Mouse (Mus musculus): ENCODE data around the gene Xylt1. TPM values are rescaled to one million over a fixed set of nuclear protein-coding genes. Genes with fewer than 3 reads are reported as not detected.

The Xylt1 gene
- polyA plus RNA-seq, 1 experiment = 16.4 TPM

GRCm38 (mm10) chr7:117612788-117613473 is 232.2 kb downstream of the Xylt1 start:
- peak overlapping the region; percentile 48; the same call in 1 of the 2 replicates for H3K27ac ChIP-seq (ENCODE audit: control insufficient read depth, insufficient read depth, low read depth, low read length, poor library complexity)
- H3K4me3 ChIP-seq (replicated peaks; ENCODE audit: control insufficient read depth, low read depth, low read length) = no peak overlapping the region
- peaks cover 1% of the 10 kb centered on the region; the same call in 1 of the 2 replicates for H3K4me1 ChIP-seq (ENCODE audit: control insufficient read depth, insufficient read depth, low read length)
- WGBS = 77% methylated on average over 11 of the region's 11 CpGs
- no peak for TF ChIP-seq CTCF (IDR thresholded peaks at IDR 0.05; ENCODE audit: control insufficient read depth, insufficient read depth, low read length)
- no peak for TF ChIP-seq POLR2A (IDR thresholded peaks at IDR 0.05; ENCODE audit: borderline replicate concordance, control insufficient read depth, low read depth, low read length)

- peaks cover 1% of the 10 kb centered on the region; the same call in 1 of the 2 replicates for H3K4me1 ChIP-seq (ENCODE audit: control insufficient read depth, insufficient read depth, low read length)
- 15% methylated on average over 3 of the region's 3 CpGs for WGBS
- no peak overlapping the region for H3K4me3 ChIP-seq (replicated peaks; ENCODE audit: control insufficient read depth, low read depth, low read length)
- peak overlapping the region; percentile 57; the same call in 1 of the 2 replicates for H3K27ac ChIP-seq (ENCODE audit: control insufficient read depth, insufficient read depth, low read depth, low read length, poor library complexity)
- TF ChIP-seq POLR2A (IDR thresholded peaks at IDR 0.05; ENCODE audit: borderline replicate concordance, control insufficient read depth, low read depth, low read length) (no peak), CTCF (IDR thresholded peaks at IDR 0.05; ENCODE audit: control insufficient read depth, insufficient read depth, low read length) (no peak)
Measured at GRCm38 (mm10) chr7:117613796-117614195, 233.0 kb downstream of the Xylt1 start.

- no peak overlapping the region for H3K27ac ChIP-seq (ENCODE audit: control insufficient read depth, insufficient read depth, low read depth, low read length, poor library complexity)
- H3K4me3 ChIP-seq (replicated peaks; ENCODE audit: control insufficient read depth, low read depth, low read length) = no peak overlapping the region
- H3K4me1 ChIP-seq (ENCODE audit: control insufficient read depth, insufficient read depth, low read length) = peaks cover 1% of the 10 kb centered on the region; the same call in 1 of the 2 replicates
- WGBS = 79% methylated on average over 2 of the region's 2 CpGs
- no peak for TF ChIP-seq CTCF (IDR thresholded peaks at IDR 0.05; ENCODE audit: control insufficient read depth, insufficient read depth, low read length)
- no peak for TF ChIP-seq POLR2A (IDR thresholded peaks at IDR 0.05; ENCODE audit: borderline replicate concordance, control insufficient read depth, low read depth, low read length)
Measured at GRCm38 (mm10) chr7:117614346-117614745, 233.6 kb downstream of the Xylt1 start.

GRCm38 (mm10) chr7:117614851-117615250 is 234.1 kb downstream of the Xylt1 start:
- TF ChIP-seq POLR2A (IDR thresholded peaks at IDR 0.05; ENCODE audit: borderline replicate concordance, control insufficient read depth, low read depth, low read length) (no peak), CTCF (IDR thresholded peaks at IDR 0.05; ENCODE audit: control insufficient read depth, insufficient read depth, low read length) (no peak)
- Histone ChIP-seq H3K27ac (ENCODE audit: control insufficient read depth, insufficient read depth, low read depth, low read length, poor library complexity) (no peak overlapping the region), H3K4me1 (ENCODE audit: control insufficient read depth, insufficient read depth, low read length) (peaks cover 1% of the 10 kb centered on the region; the same call in 1 of the 2 replicates), H3K4me3 (replicated peaks; ENCODE audit: control insufficient read depth, low read depth, low read length) (no peak overlapping the region)
- 89% methylated on average over 5 of the region's 5 CpGs for WGBS

GRCm38 (mm10) chr7:117616277-117616676 is 235.5 kb downstream of the Xylt1 start:
- WGBS = 65% methylated on average over 5 of the region's 5 CpGs
- Histone ChIP-seq H3K27ac (ENCODE audit: control insufficient read depth, insufficient read depth, low read depth, low read length, poor library complexity) (no peak overlapping the region), H3K4me1 (ENCODE audit: control insufficient read depth, insufficient read depth, low read length) (peaks cover 1% of the 10 kb centered on the region; the same call in 1 of the 2 replicates), H3K4me3 (replicated peaks; ENCODE audit: control insufficient read depth, low read depth, low read length) (no peak overlapping the region)
- TF ChIP-seq CTCF (IDR thresholded peaks at IDR 0.05; ENCODE audit: control insufficient read depth, insufficient read depth, low read length) = no peak
- TF ChIP-seq POLR2A (IDR thresholded peaks at IDR 0.05; ENCODE audit: borderline replicate concordance, control insufficient read depth, low read depth, low read length) = no peak

- TF ChIP-seq POLR2A (IDR thresholded peaks at IDR 0.05; ENCODE audit: borderline replicate concordance, control insufficient read depth, low read depth, low read length) (no peak), CTCF (IDR thresholded peaks at IDR 0.05; ENCODE audit: control insufficient read depth, insufficient read depth, low read length) (no peak)
- 88% methylated on average over 4 of the region's 4 CpGs for WGBS
Measured at GRCm38 (mm10) chr7:117618715-117619150, 238.0 kb downstream of the Xylt1 start.

GRCm38 (mm10) chr7:117621566-117621965 is 240.8 kb downstream of the Xylt1 start:
- Histone ChIP-seq H3K4me3 (replicated peaks; ENCODE audit: control insufficient read depth, low read depth, low read length) (no peak overlapping the region), H3K27ac (ENCODE audit: control insufficient read depth, insufficient read depth, low read depth, low read length, poor library complexity) (no peak overlapping the region), H3K4me1 (ENCODE audit: control insufficient read depth, insufficient read depth, low read length) (no peaks in the 10 kb centered on the region; the same call in 1 of the 2 replicates)
- TF ChIP-seq CTCF (IDR thresholded peaks at IDR 0.05; ENCODE audit: control insufficient read depth, insufficient read depth, low read length) (no peak), POLR2A (IDR thresholded peaks at IDR 0.05; ENCODE audit: borderline replicate concordance, control insufficient read depth, low read depth, low read length) (no peak)
- 89% methylated on average over 4 of the region's 4 CpGs for WGBS

More at GRCm38 (mm10) chr7:117618715-117619150, 238.0 kb downstream of the Xylt1 start:
- Histone ChIP-seq H3K4me1 (ENCODE audit: control insufficient read depth, insufficient read depth, low read length) (peaks cover 1% of the 10 kb centered on the region; the same call in 1 of the 2 replicates), H3K27ac (ENCODE audit: control insufficient read depth, insufficient read depth, low read depth, low read length, poor library complexity) (no peak overlapping the region), H3K4me3 (replicated peaks; ENCODE audit: control insufficient read depth, low read depth, low read length) (no peak overlapping the region)

GRCm38 (mm10) chr7:117622769-117623168 is 242.0 kb downstream of the Xylt1 start:
- Histone ChIP-seq H3K27ac (ENCODE audit: control insufficient read depth, insufficient read depth, low read depth, low read length, poor library complexity) (no peak overlapping the region), H3K4me3 (replicated peaks; ENCODE audit: control insufficient read depth, low read depth, low read length) (no peak overlapping the region), H3K4me1 (ENCODE audit: control insufficient read depth, insufficient read depth, low read length) (no peaks in the 10 kb centered on the region)
- 80% methylated on average over 2 of the region's 2 CpGs for WGBS
- TF ChIP-seq POLR2A (IDR thresholded peaks at IDR 0.05; ENCODE audit: borderline replicate concordance, control insufficient read depth, low read depth, low read length) = no peak
- 0 out of 2 replicates have a peak, but pooled peaks have one; percentile 12 for TF ChIP-seq CTCF (IDR thresholded peaks at IDR 0.05; ENCODE audit: control insufficient read depth, insufficient read depth, low read length)
